Mouse (Mus musculus): Measurements from ENCODE around the gene Mylk. TPM values are rescaled to one million over a fixed set of nuclear protein-coding genes. Genes with fewer than 3 reads are reported as not detected.

The Mylk gene
- polyA plus RNA-seq, 1 experiment from 2014 or later, result 7.9 TPM

- no peaks in the 10 kb centered on the region for H3K4me1 ChIP-seq
- H3K4me3 ChIP-seq, result no peak overlapping the region
- no peak overlapping the region for H3K27ac ChIP-seq (replicated peaks)
- 89% methylated on average over 7 of the region's 7 CpGs for WGBS
- no peak overlapping the region for H3K9ac ChIP-seq (replicated peaks)
- no peak for ATAC-seq (ENCODE audit: low FRiP score, low read depth)
- H3K9me3 ChIP-seq, result no peaks in the 10 kb centered on the region
- no peaks in the 10 kb centered on the region for H3K36me3 ChIP-seq
- no peak overlapping the region for H3K4me2 ChIP-seq (replicated peaks)
- H3K27me3 ChIP-seq, result no peaks in the 10 kb centered on the region
These were observed 233.0 kb downstream of the Mylk start for GRCm38 (mm10) chr16:34978018-34978417.

DNA sequence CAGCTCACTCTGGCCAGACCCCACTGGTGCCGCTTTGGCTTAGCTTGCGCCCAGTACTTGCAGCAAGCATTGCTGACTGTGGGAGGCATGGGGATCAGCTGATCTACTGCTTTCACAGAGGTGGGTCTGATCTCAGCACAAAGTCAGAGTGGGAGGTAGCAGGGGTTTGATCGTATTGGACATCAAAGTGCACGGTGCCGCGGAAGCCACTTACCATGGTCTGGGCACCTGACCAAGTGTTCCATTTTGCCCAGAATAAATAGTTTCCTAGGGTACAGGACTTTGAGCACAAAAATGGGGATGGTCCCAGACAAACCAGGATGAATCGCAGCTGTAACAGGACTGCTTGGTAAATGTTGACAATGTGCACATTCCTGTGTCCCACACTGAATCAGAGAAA lies 236.0 kb downstream of the Mylk start:
- no peak for ATAC-seq (ENCODE audit: low FRiP score, low read depth)
- 88% methylated on average over 7 of the region's 7 CpGs for WGBS
- no peaks in the 10 kb centered on the region for H3K9me3 ChIP-seq
- no peak overlapping the region for H3K4me2 ChIP-seq (replicated peaks)
- no peaks in the 10 kb centered on the region for H3K27me3 ChIP-seq
- H3K36me3 ChIP-seq, result no peaks in the 10 kb centered on the region
- no peak overlapping the region for H3K27ac ChIP-seq (replicated peaks)
- no peak overlapping the region for H3K9ac ChIP-seq (replicated peaks)
- H3K4me3 ChIP-seq, result no peak overlapping the region
- H3K4me1 ChIP-seq, result peaks cover 7% of the 10 kb centered on the region

DNA sequence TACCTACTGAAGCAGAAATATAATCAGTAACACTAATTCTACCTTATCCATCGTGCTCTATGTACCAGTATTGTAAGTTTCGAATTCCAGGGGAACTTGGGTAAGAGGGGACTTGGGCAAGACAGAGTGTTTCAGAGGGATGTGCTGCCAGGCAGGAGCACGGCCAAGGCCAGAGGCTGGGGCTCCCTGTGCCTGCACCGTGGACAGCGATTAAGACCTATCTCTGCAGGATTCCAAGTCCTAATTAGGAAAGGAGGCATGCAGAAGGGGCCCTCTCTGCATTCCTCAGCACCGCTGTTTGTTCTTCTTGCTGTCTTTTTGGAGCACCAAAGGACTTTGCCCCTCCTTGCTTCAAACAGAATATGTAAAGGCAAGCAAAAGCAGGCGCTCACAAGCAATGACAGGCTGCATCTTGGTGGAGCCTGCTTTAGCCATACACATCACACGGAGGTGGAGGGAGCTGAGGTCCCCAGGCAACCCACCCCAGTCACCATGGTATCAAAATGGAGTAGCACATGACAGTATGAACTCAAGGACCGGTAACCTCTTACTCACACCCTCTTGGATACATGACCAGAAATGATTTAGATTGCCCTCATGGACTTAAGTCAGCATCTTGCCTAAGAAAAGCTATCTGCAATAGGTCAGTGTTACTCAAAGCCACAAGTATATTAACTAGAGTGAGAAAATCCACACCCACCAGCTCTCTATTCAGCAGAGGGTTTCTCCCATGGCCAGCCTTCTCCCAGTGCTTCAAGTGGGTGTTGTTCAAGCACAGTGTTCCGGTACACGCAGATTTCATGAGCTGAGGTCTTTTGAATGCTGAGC lies 239.4 kb downstream of the Mylk start:
- H3K9me3 ChIP-seq, result no peaks in the 10 kb centered on the region
- WGBS, result 62% methylated on average over 11 of the region's 11 CpGs
- no peak overlapping the region for H3K27ac ChIP-seq (replicated peaks)

DNA sequence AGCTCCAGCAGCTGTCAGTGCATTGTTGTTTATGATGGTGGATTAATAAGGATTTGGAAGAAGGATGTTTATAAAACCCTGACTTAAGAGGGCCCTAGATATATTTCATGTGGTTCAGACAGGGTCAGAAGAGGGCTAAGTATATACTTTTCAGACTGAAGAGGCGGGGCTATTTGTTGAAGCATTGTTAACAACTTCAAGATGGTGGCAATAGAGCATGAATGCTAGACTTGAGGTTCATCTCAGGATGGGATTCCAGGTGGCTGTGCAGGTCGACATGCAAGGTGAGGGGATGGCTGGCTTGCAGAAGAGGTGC lies 240.0 kb downstream of the Mylk start:
- Histone ChIP-seq H3K27ac (replicated peaks) (no peak overlapping the region), H3K9me3 (no peaks in the 10 kb centered on the region), H3K4me3 (no peak overlapping the region), H3K4me1 (peaks cover 7% of the 10 kb centered on the region), H3K27me3 (no peaks in the 10 kb centered on the region), H3K36me3 (no peaks in the 10 kb centered on the region), H3K9ac (replicated peaks) (no peak overlapping the region), H3K4me2 (replicated peaks) (no peak overlapping the region)
- no peak for ATAC-seq (ENCODE audit: low FRiP score, low read depth)
- 88% methylated on average over 2 of the region's 2 CpGs for WGBS

More for the DNA sequence above, 239.4 kb downstream of the Mylk start:
- Histone ChIP-seq H3K4me1 (peaks cover 7% of the 10 kb centered on the region), H3K36me3 (no peaks in the 10 kb centered on the region), H3K27me3 (no peaks in the 10 kb centered on the region), H3K4me3 (no peak overlapping the region), H3K9ac (replicated peaks) (no peak overlapping the region), H3K4me2 (replicated peaks) (no peak overlapping the region)
- no peak for ATAC-seq (ENCODE audit: low FRiP score, low read depth)

DNA sequence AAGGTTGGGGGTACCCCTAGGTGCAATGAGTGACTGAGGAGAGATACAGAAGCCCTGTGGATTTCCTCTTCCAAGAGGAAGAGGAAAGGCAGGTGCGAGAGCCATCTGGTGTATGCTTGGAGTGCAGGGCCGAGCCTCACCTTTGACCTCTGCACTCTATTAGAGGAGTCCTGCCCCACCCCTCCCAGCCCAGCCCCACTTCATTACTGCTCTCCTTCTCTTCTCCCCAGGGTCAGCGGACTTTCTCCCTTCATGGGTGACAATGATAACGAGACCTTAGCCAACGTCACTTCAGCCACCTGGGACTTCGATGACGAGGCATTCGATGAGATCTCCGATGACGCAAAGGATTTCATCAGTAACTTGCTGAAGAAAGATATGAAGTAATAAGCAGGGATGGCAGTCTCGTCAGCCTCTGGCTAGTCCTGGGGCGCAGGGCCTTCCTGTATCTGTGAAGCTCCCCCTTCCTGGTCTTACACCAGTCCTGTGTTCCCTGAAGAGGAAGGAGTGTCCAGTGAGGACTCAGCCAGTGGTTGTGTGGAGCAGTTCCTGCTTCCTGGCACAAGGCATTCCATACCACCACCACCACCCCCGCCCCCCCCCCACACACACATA lies 241.3 kb downstream of the Mylk start:
- Histone ChIP-seq H3K9me3 (no peaks in the 10 kb centered on the region), H3K27me3 (no peaks in the 10 kb centered on the region), H3K4me2 (replicated peaks) (no peak overlapping the region), H3K4me1 (peaks cover 7% of the 10 kb centered on the region), H3K9ac (replicated peaks) (no peak overlapping the region), H3K36me3 (no peaks in the 10 kb centered on the region), H3K27ac (replicated peaks) (no peak overlapping the region), H3K4me3 (no peak overlapping the region)
- no peak for ATAC-seq (ENCODE audit: low FRiP score, low read depth)
- WGBS, result 81% methylated on average over 13 of the region's 13 CpGs

DNA sequence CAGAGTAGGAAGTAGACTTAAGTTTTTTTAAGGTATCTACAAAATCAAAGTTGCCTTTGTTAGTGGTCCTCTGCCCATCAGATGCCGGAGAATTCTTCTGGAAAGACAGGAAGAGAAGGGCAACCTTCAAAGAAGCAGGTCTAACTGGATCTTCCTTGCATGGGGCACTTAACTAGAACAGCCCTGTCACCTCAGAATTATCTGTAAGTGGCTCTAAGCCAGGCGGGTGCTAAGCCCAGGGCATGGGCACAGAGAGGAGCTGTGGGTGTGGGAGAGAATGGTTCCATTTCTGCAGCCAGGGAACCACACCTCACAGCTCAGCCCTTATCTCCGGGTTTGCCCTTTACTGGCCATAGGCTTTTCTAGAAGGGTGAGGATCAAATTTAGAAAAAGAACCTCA lies 246.4 kb downstream of the Mylk start:
- H3K4me1 ChIP-seq, result no peaks in the 10 kb centered on the region
- 80% methylated on average over 3 of the region's 3 CpGs for WGBS
- H3K4me2 ChIP-seq (replicated peaks), result no peak overlapping the region
- ATAC-seq (ENCODE audit: low FRiP score, low read depth), result no peak
- no peak overlapping the region for H3K9ac ChIP-seq (replicated peaks)
- H3K27ac ChIP-seq (replicated peaks), result no peak overlapping the region
- no peak overlapping the region for H3K4me3 ChIP-seq
- no peaks in the 10 kb centered on the region for H3K27me3 ChIP-seq
- H3K36me3 ChIP-seq, result no peaks in the 10 kb centered on the region
- H3K9me3 ChIP-seq, result no peaks in the 10 kb centered on the region

GRCm38 (mm10) chr16:34992854-34993253 lies 247.8 kb downstream of the Mylk start:
- H3K27me3 ChIP-seq, result no peaks in the 10 kb centered on the region
- H3K27ac ChIP-seq (replicated peaks), result no peak overlapping the region
- no peak overlapping the region for H3K4me3 ChIP-seq
- H3K4me2 ChIP-seq (replicated peaks), result no peak overlapping the region
- no peaks in the 10 kb centered on the region for H3K9me3 ChIP-seq
- H3K9ac ChIP-seq (replicated peaks), result no peak overlapping the region
- ATAC-seq (ENCODE audit: low FRiP score, low read depth), result no peak
- no peaks in the 10 kb centered on the region for H3K36me3 ChIP-seq
- no peaks in the 10 kb centered on the region for H3K4me1 ChIP-seq
- WGBS, result 92% methylated on average over 5 of the region's 5 CpGs

DNA sequence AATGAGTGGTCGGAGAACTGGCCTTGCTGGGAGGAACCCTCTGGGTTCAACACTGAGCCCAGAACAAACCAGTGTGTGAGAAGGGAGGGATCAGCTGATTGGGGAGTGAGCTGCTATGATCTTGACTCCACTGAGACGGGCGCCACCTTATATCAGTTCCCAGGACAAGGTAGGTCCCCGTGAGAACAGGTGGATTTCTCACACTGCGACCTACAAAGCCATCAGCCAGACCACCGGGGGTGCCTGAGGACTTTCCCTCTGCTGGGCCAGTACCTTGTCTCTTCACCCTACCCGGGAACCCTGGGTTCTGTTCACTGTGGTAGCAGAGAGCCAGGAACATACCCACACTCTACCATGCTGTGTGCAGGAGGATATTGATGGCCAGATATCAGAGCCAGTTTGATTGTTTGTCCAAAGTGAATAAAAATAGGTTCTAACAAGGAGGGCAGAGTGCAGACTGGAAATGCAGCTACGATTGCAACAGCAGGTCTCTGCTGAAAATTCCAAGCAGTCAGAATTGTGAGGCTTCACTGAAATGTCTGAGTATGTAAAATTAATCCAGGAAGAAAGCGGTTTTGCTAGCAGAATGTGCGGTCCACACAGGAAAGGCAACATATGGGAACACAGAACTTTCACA lies 248.8 kb downstream of the Mylk start:
- Histone ChIP-seq H3K4me3 (no peak overlapping the region), H3K4me1 (no peaks in the 10 kb centered on the region), H3K4me2 (replicated peaks) (no peak overlapping the region), H3K27ac (replicated peaks) (no peak overlapping the region), H3K27me3 (no peaks in the 10 kb centered on the region), H3K9me3 (no peaks in the 10 kb centered on the region), H3K36me3 (no peaks in the 10 kb centered on the region), H3K9ac (replicated peaks) (no peak overlapping the region)
- no peak for ATAC-seq (ENCODE audit: low FRiP score, low read depth)
- 91% methylated on average over 10 of the region's 10 CpGs for WGBS

- no peak overlapping the region for H3K4me2 ChIP-seq (replicated peaks)
- H3K9ac ChIP-seq (replicated peaks), result no peak overlapping the region
- H3K27ac ChIP-seq (replicated peaks), result no peak overlapping the region
- WGBS, result 80% methylated on average over 9 of the region's 9 CpGs
- no peaks in the 10 kb centered on the region for H3K9me3 ChIP-seq
- no peak overlapping the region for H3K4me3 ChIP-seq
- ATAC-seq (ENCODE audit: low FRiP score, low read depth), result no peak
- H3K36me3 ChIP-seq, result no peaks in the 10 kb centered on the region
- H3K27me3 ChIP-seq, result no peaks in the 10 kb centered on the region
- no peaks in the 10 kb centered on the region for H3K4me1 ChIP-seq
These were observed 249.7 kb downstream of the Mylk start for GRCm38 (mm10) chr16:34994641-34995141.

DNA sequence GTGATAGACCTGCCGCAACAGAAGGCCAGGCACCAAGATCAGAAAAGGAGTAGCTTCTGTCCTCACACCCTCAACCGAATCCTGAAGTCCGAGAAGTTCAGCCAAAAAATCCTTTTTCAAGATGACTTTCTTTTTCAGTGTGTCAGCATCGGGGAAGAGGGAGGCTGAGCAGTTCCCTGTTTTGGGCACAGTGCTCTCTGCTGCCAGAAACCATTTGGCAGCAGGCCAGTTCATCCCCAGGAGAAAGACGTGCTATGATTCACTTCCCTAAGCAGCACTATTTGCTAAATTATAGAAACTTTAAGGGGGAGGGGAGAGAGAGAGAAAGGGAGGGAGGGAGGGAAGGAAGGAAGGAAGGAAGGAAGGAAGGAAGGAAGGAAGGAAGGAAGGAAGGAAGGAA lies 251.1 kb downstream of the Mylk start:
- peaks cover 5% of the 10 kb centered on the region for H3K4me1 ChIP-seq

GRCm38 (mm10) chr16:34997052-34997451 lies 252.0 kb downstream of the Mylk start:
- no peaks in the 10 kb centered on the region for H3K9me3 ChIP-seq
- H3K4me3 ChIP-seq, result no peak overlapping the region
- H3K27me3 ChIP-seq, result no peaks in the 10 kb centered on the region; the same call in 1 of the 2 replicates
- H3K9ac ChIP-seq (replicated peaks), result no peak overlapping the region
- no peak for ATAC-seq (ENCODE audit: low FRiP score, low read depth)
- H3K4me1 ChIP-seq, result peaks cover 9% of the 10 kb centered on the region
- no peaks in the 10 kb centered on the region for H3K36me3 ChIP-seq
- H3K4me2 ChIP-seq (replicated peaks), result no peak overlapping the region
- no peak overlapping the region for H3K27ac ChIP-seq (replicated peaks)
- WGBS, result 69% methylated on average over 4 of the region's 4 CpGs

More for the DNA sequence above, 251.1 kb downstream of the Mylk start:
- H3K4me2 ChIP-seq (replicated peaks), result no peak overlapping the region
- no peak for ATAC-seq (ENCODE audit: low FRiP score, low read depth)
- 85% methylated on average over 5 of the region's 5 CpGs for WGBS
- H3K9me3 ChIP-seq, result no peaks in the 10 kb centered on the region
- H3K27ac ChIP-seq (replicated peaks), result no peak overlapping the region
- no peak overlapping the region for H3K9ac ChIP-seq (replicated peaks)
- no peaks in the 10 kb centered on the region for H3K36me3 ChIP-seq
- H3K4me3 ChIP-seq, result no peak overlapping the region
- no peaks in the 10 kb centered on the region; the same call in 1 of the 2 replicates for H3K27me3 ChIP-seq

GRCm38 (mm10) chr16:34997576-34997975 lies 252.6 kb downstream of the Mylk start:
- peaks cover 9% of the 10 kb centered on the region for H3K4me1 ChIP-seq
- no peak overlapping the region for H3K9ac ChIP-seq (replicated peaks)
- no peak overlapping the region for H3K4me3 ChIP-seq
- H3K27ac ChIP-seq (replicated peaks), result no peak overlapping the region
- no peaks in the 10 kb centered on the region for H3K36me3 ChIP-seq
- 76% methylated on average over 10 of the region's 10 CpGs for WGBS
- ATAC-seq (ENCODE audit: low FRiP score, low read depth), result no peak
- no peaks in the 10 kb centered on the region for H3K9me3 ChIP-seq
- no peak overlapping the region for H3K4me2 ChIP-seq (replicated peaks)
- no peaks in the 10 kb centered on the region; the same call in 1 of the 2 replicates for H3K27me3 ChIP-seq

Data from midbrain, embryonic 12.5 days (tissue).